Mouse (Mus musculus): Measurements from ENCODE around the gene Thnsl2. TPM values are rescaled to one million over a fixed set of nuclear protein-coding genes. Genes with fewer than 3 reads are reported as not detected.

The Thnsl2 gene
- total and polyA plus RNA-seq, 3 experiments = 0.08 to 0.21 TPM; not detected in 1

DNA sequence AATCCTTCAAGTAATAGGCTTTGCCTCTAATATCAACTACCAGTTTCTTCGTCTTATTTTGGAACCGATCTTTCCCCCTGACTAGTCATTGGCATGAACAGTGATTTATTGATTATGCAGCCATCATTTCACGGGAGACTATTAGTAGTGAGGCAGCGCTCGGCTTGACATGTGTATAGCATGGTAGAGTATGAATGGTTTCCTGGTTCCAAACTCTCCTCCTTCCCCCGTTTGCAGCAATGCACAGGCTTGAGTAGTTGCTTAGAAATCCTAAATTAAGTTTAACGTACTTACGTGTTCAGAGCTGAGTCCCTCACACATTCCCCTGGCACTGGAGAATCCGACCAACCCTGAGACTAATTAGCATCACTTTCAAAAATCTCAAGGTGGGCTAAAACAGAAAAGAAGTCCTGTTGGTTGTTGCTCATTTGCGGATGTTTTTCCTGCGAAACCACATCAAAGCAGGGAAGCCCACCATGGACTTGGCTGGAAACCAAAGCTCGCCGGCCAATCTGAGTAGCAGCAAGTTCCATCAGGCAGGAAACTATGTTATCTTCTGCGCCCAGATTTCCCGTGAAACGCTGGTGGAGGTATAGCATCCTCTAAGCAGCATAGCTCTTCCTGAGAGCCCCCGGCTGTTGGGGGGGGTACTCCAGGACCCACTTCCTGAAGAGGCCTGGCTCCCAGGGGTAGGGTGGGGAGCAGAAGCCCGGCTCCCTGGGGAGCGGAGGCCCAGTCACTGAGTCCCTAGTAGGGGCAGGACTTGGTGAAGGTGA is 37.9 kb downstream of the Thnsl2 start:
- TF ChIP-seq POLR2AphosphoS2 (IDR thresholded peaks at IDR 0.05; ENCODE audit: low read length) = no peak
- no peak for TF ChIP-seq HCFC1 (IDR thresholded peaks at IDR 0.05; ENCODE audit: low read depth, low read length)
- TF ChIP-seq TCF12 (IDR thresholded peaks at IDR 0.05; ENCODE audit: low read depth, low read length) = no peak
- TF ChIP-seq MXI1 (IDR thresholded peaks at IDR 0.05; ENCODE audit: low read depth, low read length) = no peak
- TF ChIP-seq MYC (IDR thresholded peaks at IDR 0.05; ENCODE audit: low read depth, low read length) = no peak
- no peak for TF ChIP-seq NRF1 (IDR thresholded peaks at IDR 0.05; ENCODE audit: insufficient read depth, low read depth, low read length, poor library complexity, severe bottlenecking)
- no peak for TF ChIP-seq TAL1 (IDR thresholded peaks at IDR 0.05; ENCODE audit: low read length)
- no peak for TF ChIP-seq RAD21 (IDR thresholded peaks at IDR 0.05; ENCODE audit: low read depth, low read length)
- TF ChIP-seq ZKSCAN1 (IDR thresholded peaks at IDR 0.05; ENCODE audit: low read depth, low read length) = no peak
- TF ChIP-seq TBP (IDR thresholded peaks at IDR 0.05; ENCODE audit: low read depth, low read length) = no peak
- TF ChIP-seq SIN3A (IDR thresholded peaks at IDR 0.05; ENCODE audit: low read length) = no peak
- no peak for TF ChIP-seq POLR2AphosphoS5 (IDR thresholded peaks at IDR 0.05; ENCODE audit: borderline replicate concordance, low read depth, low read length)
- TF ChIP-seq GABPA (IDR thresholded peaks at IDR 0.05; ENCODE audit: low read depth, low read length) = no peak
- TF ChIP-seq KAT2A (conservative IDR thresholded peaks at IDR 0.05; ENCODE audit: low read depth, low read length) = no peak
- no peak for TF ChIP-seq MYB (IDR thresholded peaks at IDR 0.05; ENCODE audit: low read depth, low read length)
- TF ChIP-seq RCOR1 (IDR thresholded peaks at IDR 0.05; ENCODE audit: low read depth, low read length) = no peak
- TF ChIP-seq BHLHE40 (IDR thresholded peaks at IDR 0.05; ENCODE audit: borderline replicate concordance, low read depth, low read length) = no peak
- no peak for TF ChIP-seq POLR2A (IDR thresholded peaks at IDR 0.05; ENCODE audit: control insufficient read depth in 1 of 2, insufficient read depth in 1 of 2, low read depth in 1 of 2, low read length in 2 of 2, poor library complexity in 1 of 2)
- TF ChIP-seq MAFK (IDR thresholded peaks at IDR 0.05; ENCODE audit: borderline replicate concordance, low read depth, low read length) = no peak

DNA sequence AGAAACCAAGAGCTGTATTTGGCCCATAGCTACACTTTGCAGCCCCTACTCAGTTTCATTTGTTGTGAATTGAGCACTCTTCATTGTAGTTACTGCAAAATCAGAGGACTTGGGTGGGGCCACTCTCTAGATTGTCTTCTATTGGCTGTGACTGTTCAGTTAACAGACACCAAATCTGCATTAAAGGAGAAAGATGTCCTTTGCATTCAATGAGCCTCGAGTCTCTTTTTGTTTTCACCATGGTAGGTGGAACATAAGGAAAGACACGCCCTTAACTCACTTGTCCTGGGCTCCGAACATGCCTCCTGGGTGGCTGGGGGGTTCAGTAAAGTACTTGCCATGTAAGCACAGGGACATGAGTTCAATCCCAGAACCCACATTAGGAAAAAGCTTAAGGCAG is 48.1 kb downstream of the Thnsl2 start:
- TF ChIP-seq BHLHE40 (IDR thresholded peaks at IDR 0.05; ENCODE audit: borderline replicate concordance, low read depth, low read length) = no peak
- H3K4me1 ChIP-seq (ENCODE audit: control insufficient read depth in 1 of 2, insufficient read depth in 2 of 2, low read length in 2 of 2) = no peaks in the 10 kb centered on the region
- no peaks in the 10 kb centered on the region for H3K36me3 ChIP-seq (ENCODE audit: control insufficient read depth in 1 of 2, insufficient read depth in 2 of 2, low read length in 2 of 2)
- H3K4me3 ChIP-seq (ENCODE audit: control insufficient read depth in 1 of 2, insufficient read depth in 1 of 2, low read depth in 2 of 2, low read length in 2 of 2) = no peak overlapping the region
- H3K9me3 ChIP-seq (replicated peaks; ENCODE audit: insufficient read depth, low read length) = no peaks in the 10 kb centered on the region
- DNase-seq (ENCODE audit: low read depth, low spot score) = no peak
- H3K79me2 ChIP-seq (ENCODE audit: control insufficient read depth, insufficient read depth, low read length, poor library complexity) = no peaks in the 10 kb centered on the region
- H3K27ac ChIP-seq (ENCODE audit: control insufficient read depth, low read depth, low read length) = no peak overlapping the region
- H3K9ac ChIP-seq (ENCODE audit: control insufficient read depth, low read depth, low read length, poor library complexity, severe bottlenecking) = no peak overlapping the region
- H3K27me3 ChIP-seq (ENCODE audit: control insufficient read depth in 1 of 2, insufficient read depth in 2 of 2, low read length in 2 of 2) = peaks cover 0 to 4% of the 10 kb centered on the region in 2 experiments; a peak in 2 of 4 replicates

More for the DNA sequence above, 37.9 kb downstream of the Thnsl2 start:
- Histone ChIP-seq H3K9me3 (replicated peaks; ENCODE audit: insufficient read depth, low read length) (no peaks in the 10 kb centered on the region), H3K27ac (ENCODE audit: control insufficient read depth, low read depth, low read length) (no peak overlapping the region), H3K36me3 (ENCODE audit: control insufficient read depth in 1 of 2, insufficient read depth in 2 of 2, low read length in 2 of 2) (no peaks in the 10 kb centered on the region), H3K9ac (ENCODE audit: control insufficient read depth, low read depth, low read length, poor library complexity, severe bottlenecking) (no peak overlapping the region), H3K27me3 (ENCODE audit: control insufficient read depth in 1 of 2, insufficient read depth in 2 of 2, low read length in 2 of 2) (peaks cover 0 to 5% of the 10 kb centered on the region in 2 experiments; a peak in 2 of 4 replicates), H3K79me2 (ENCODE audit: control insufficient read depth, insufficient read depth, low read length, poor library complexity) (no peaks in the 10 kb centered on the region), H3K4me3 (ENCODE audit: control insufficient read depth in 1 of 2, insufficient read depth in 1 of 2, low read depth in 2 of 2, low read length in 2 of 2) (no peak overlapping the region), H3K4me1 (ENCODE audit: control insufficient read depth in 1 of 2, insufficient read depth in 2 of 2, low read length in 2 of 2) (no peaks in the 10 kb centered on the region)
- no peak for DNase-seq (ENCODE audit: low read depth, low spot score)

Data from MEL (cell line).